Comparison of ENCODE assay signal across 24 mouse cellular contexts in genomic region chr8:105529271-105529670, GRCm38 (mm10). TPM values are rescaled to one million over a fixed set of nuclear protein-coding genes. Genes with fewer than 3 reads are reported as not detected.
DNase-seq lines count a peak whose midpoint lies in the region; ATAC-seq and TF ChIP-seq lines count a peak whose summit lies in the region.
"Had no signal": no experiment of that assay in that cellular context is flagged by ENCODE, and none has a peak within 500 bp of the region (broad histone marks: within the 10 kb centered on the region; RNA-seq: fewer than 3 reads in every experiment).

No protein-coding gene starts in this region.

- H3K9ac ChIP-seq in kidney, embryonic 14.5 days (ENCODE audit: low read depth, low read length), result no peak overlapping the region
- H3K9ac ChIP-seq: forebrain, embryonic 12.5 days; hindbrain, embryonic 14.5 days; intestine, embryonic 15.5 days; limb, embryonic 15.5 days; liver, postnatal 0 days; midbrain, embryonic 15.5 days had no signal

- TF ChIP-seq POLR2A in kidney, adult 2 months (IDR thresholded peaks at IDR 0.05; ENCODE audit: low read depth, low read length), result no peak

- peak overlapping the region; percentile 37; the same call in 1 of the 2 replicates for H3K27ac ChIP-seq in kidney, adult 2 months (ENCODE audit: insufficient read depth, low read depth, low read length)
- no peak overlapping the region for H3K27ac ChIP-seq in kidney, embryonic 14.5 days (ENCODE audit: low read depth, low read length)
- H3K27ac ChIP-seq: forebrain, embryonic 12.5 days; hindbrain, embryonic 14.5 days; intestine, embryonic 15.5 days; layer of hippocampus, adult 2 months; limb, embryonic 15.5 days; midbrain, embryonic 15.5 days had no signal

- DNase-seq in adrenal gland, postnatal 14 days, result peak; percentile 44
- DNase-seq in adrenal gland, adult 8-10 months, result no peak
- DNase-seq in kidney, adult 2 months, result peak; percentile 55
- DNase-seq in adipocyte (ENCODE audit: low spot score), result peak; percentile 50
- DNase-seq in kidney, postnatal 10 days, result peak; percentile 53
- DNase-seq in layer of hippocampus, postnatal 10 days (ENCODE audit: low spot score in 2 of 2), result no peak
- DNase-seq in cerebellum, postnatal 4 days (ENCODE audit: low spot score in 2 of 2), result no peak
- DNase-seq: cerebellum, adult 18-20 months; cerebellum, postnatal 25 days; liver, postnatal 0 days; lung, postnatal 10 days; retina, postnatal 1 day; thymus, adult 2 months had no signal

- peaks cover 2% of the 10 kb centered on the region for H3K36me3 ChIP-seq in kidney, adult 2 months (ENCODE audit: control insufficient read depth, insufficient read depth, low read length)
- H3K36me3 ChIP-seq in kidney, embryonic 14.5 days (ENCODE audit: control insufficient read depth, insufficient read depth, low read length), result peaks cover 15% of the 10 kb centered on the region

- peaks cover 10% of the 10 kb centered on the region for H3K4me1 ChIP-seq in kidney, adult 2 months (ENCODE audit: control insufficient read depth, insufficient read depth, low read length)
- H3K4me1 ChIP-seq in kidney, embryonic 14.5 days (ENCODE audit: control insufficient read depth, insufficient read depth, low read length), result peaks cover 21% of the 10 kb centered on the region

- 71% methylated on average over 3 of the region's 3 CpGs for WGBS in kidney, adult 2 months
- WGBS in kidney, embryonic 14.5 days, result 52% methylated on average over 3 of the region's 3 CpGs

- no peak overlapping the region for H3K4me3 ChIP-seq in kidney, adult 2 months (ENCODE audit: insufficient read depth, low read depth, low read length)
- no peak overlapping the region for H3K4me3 ChIP-seq in kidney, embryonic 14.5 days (ENCODE audit: low read length)
- H3K4me3 ChIP-seq: forebrain, embryonic 12.5 days; intestine, embryonic 15.5 days; layer of hippocampus, adult 2 months; limb, embryonic 15.5 days; midbrain, embryonic 15.5 days; myocyte had no signal

- H3K27me3 ChIP-seq in kidney, adult 2 months (replicated peaks; ENCODE audit: control insufficient read depth, insufficient read depth, low read length), result no peaks in the 10 kb centered on the region
- H3K27me3 ChIP-seq in kidney, embryonic 14.5 days (ENCODE audit: control insufficient read depth, insufficient read depth, low read length), result no peaks in the 10 kb centered on the region
- H3K27me3 ChIP-seq: CH12.LX; forebrain, embryonic 12.5 days; intestine, embryonic 15.5 days; limb, embryonic 15.5 days; midbrain, embryonic 15.5 days had no signal

- TF ChIP-seq CTCF in kidney, adult 2 months (conservative IDR thresholded peaks at IDR 0.05; ENCODE audit: insufficient read depth, insufficient read length, low read depth, low read length), result no peak

- no peak for ATAC-seq in kidney, embryonic 14.5 days (ENCODE audit: low FRiP score, low TSS enrichment)
- ATAC-seq: intestine, embryonic 15.5 days; liver, postnatal 0 days; midbrain, embryonic 15.5 days had no signal

- no peak overlapping the region for H3K4me2 ChIP-seq in kidney, embryonic 14.5 days (replicated peaks; ENCODE audit: low read depth, low read length)
- H3K4me2 ChIP-seq: forebrain, embryonic 12.5 days; hindbrain, embryonic 14.5 days; intestine, embryonic 15.5 days; limb, embryonic 15.5 days; midbrain, embryonic 15.5 days had no signal

- H3K9me3 ChIP-seq in kidney, embryonic 14.5 days (ENCODE audit: control insufficient read depth, low read length), result no peaks in the 10 kb centered on the region
- H3K9me3 ChIP-seq: forebrain, embryonic 12.5 days; intestine, embryonic 15.5 days; limb, embryonic 15.5 days; midbrain, embryonic 15.5 days had no signal

RNA-seq across cellular contexts. Expression of gene Hsd11b2, which starts 10.7 kb away (rescaled TPM):
- total RNA-seq in adrenal gland, postnatal 14 days (2021), result 1.1 and 1.2 TPM in 2 replicates
- total RNA-seq in adrenal gland, adult 8-10 months (2022), result under 1 TPM; 0.56 to 0.98 (median 0.82) TPM
- polyA plus RNA-seq in kidney, adult 2 months (2012; rRNA removed), result 310 and 336 TPM in 2 replicates
- polyA plus RNA-seq in kidney, embryonic 14.5 days (2014; fragmentation: Nextera tagmentation; extraction: Ambion mirVana), result 32.9 and 40.2 TPM in 2 replicates
- under 1 TPM in 1 of 2 experiments, not detected in 1; 0.18 TPM for total RNA-seq in layer of hippocampus, postnatal 10 days (2021)
- total RNA-seq: CH12.LX; heart, postnatal 36 days; layer of hippocampus, adult 2 months; megakaryocyte, adult 5-6 weeks had no signal

RNA-seq across cellular contexts. Expression of gene Zdhhc1, which starts 32.6 kb away (rescaled TPM):
- total RNA-seq in adrenal gland, postnatal 14 days (2021), result 16.0 and 18.1 TPM in 2 replicates
- total RNA-seq in adrenal gland, adult 8-10 months (2022), result 10 to 100 TPM; 20.6 to 40.1 (median 31.3) TPM
- polyA plus RNA-seq in kidney, adult 2 months (2012; rRNA removed), result 47.6 and 57.7 TPM in 2 replicates
- 27.4 and 37.3 TPM in 2 replicates for polyA plus RNA-seq in kidney, embryonic 14.5 days (2014; fragmentation: Nextera tagmentation; extraction: Ambion mirVana)
- total RNA-seq in layer of hippocampus, postnatal 10 days (2021), result 10 to 100 TPM; 17.5 to 20.4 TPM

RNA-seq across cellular contexts. Expression of gene Atp6v0d1, which starts 36.6 kb away (rescaled TPM):
- total RNA-seq in adrenal gland, postnatal 14 days (2021), result 90.6 and 97.4 TPM in 2 replicates
- 100 to 1,000 TPM; 113 to 135 (median 122) TPM for total RNA-seq in adrenal gland, adult 8-10 months (2022)
- polyA plus RNA-seq in kidney, adult 2 months (2012; rRNA removed), result 161 and 182 TPM in 2 replicates
- 73.9 and 90.1 TPM in 2 replicates for polyA plus RNA-seq in kidney, embryonic 14.5 days (2014; fragmentation: Nextera tagmentation; extraction: Ambion mirVana)
- 100 to 1,000 TPM; 298 to 305 TPM for total RNA-seq in layer of hippocampus, postnatal 10 days (2021)

RNA-seq across cellular contexts. Expression of gene Tppp3, which starts 57.9 kb away (rescaled TPM):
- total RNA-seq in adrenal gland, postnatal 14 days (2021), result 42.6 and 57.0 TPM in 2 replicates
- total RNA-seq in adrenal gland, adult 8-10 months (2022), result 10 to 100 TPM; 28.3 to 40.2 (median 33.0) TPM
- 11.9 and 19.3 TPM in 2 replicates for polyA plus RNA-seq in kidney, adult 2 months (2012; rRNA removed)
- 18.3 and 22.3 TPM in 2 replicates for polyA plus RNA-seq in kidney, embryonic 14.5 days (2014; fragmentation: Nextera tagmentation; extraction: Ambion mirVana)
- total RNA-seq in layer of hippocampus, postnatal 10 days (2021), result 10 to 100 TPM; 34.5 to 40.0 TPM

Comparison
In these comparisons a context has a peak if more than half of its experiments do, and no peak if none do; other contexts are left out.
1. DNase-seq: peak in adrenal gland, postnatal 14 days (single experiment), kidney, adult 2 months (single experiment), adipocyte (single experiment) and kidney, postnatal 10 days (single experiment); none in adrenal gland, adult 8-10 months (single experiment), layer of hippocampus, postnatal 10 days (0 of 2) and cerebellum, postnatal 4 days (0 of 2).